ENCODE assay signal across 8 mouse cellular contexts in the genomic region with DNA sequence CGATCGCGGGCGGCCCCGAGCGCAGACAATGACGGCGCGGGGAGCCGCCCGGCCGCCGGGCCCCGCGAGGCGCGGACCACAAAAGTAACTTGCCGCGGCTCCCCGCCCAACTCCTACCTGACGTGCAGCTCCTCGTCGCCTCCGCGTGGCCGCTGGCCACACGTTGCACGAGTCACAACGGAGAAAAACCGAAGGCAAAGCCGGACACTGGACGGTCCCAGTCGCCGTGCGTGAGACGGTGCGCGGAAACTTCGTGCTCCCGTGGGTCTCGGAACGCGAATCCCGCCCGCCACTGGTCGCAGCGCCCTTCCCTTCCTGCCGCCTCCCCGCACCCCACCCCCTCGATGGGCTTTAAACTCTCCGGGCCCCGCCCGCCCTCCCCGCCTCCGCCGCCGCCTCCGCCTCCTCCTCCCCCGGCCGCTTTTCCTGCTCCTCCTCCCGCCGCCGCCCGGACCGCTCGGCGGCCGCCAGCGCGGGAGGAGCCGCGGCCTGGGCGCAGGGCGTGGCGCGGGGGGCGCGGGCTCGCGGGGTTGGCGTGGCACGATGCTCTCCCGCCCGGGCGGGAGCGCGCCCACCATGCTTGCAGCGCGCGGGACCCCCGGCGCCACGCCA. TPM values are rescaled to one million over a fixed set of nuclear protein-coding genes. Genes with fewer than 3 reads are reported as not detected.
DNase-seq lines count a peak whose midpoint lies in the region; ATAC-seq and TF ChIP-seq lines count a peak whose summit lies in the region.

No protein-coding gene starts in this region.

- ATAC-seq in hindbrain, embryonic 16.5 days, result peak; percentile 55; the same call in 1 of the 2 replicates
- peak; percentile 80 for ATAC-seq in liver, embryonic 12.5 days
- peak; percentile 45; the same call in 1 of the 2 replicates for ATAC-seq in midbrain, postnatal 0 days (ENCODE audit: low FRiP score)
- ATAC-seq in CD4-positive, CD25-positive, alpha-beta regulatory T cell, adult 4 months, result no peak

- peak; percentile 75 for DNase-seq in gastrocnemius, postnatal 14 days
- DNase-seq in midbrain, postnatal 0 days (ENCODE audit: low spot score), result no peak
- no peak for DNase-seq in thymus, adult 18-20 months

- intact Hi-C loops in gastrocnemius, postnatal 14 days (cut with DNase I; ENCODE audit: low total_unique reads), result no loop called here

- TF ChIP-seq CTCF in E14TG2a.4 (conservative IDR thresholded peaks at IDR 0.05; ENCODE audit: low read length), result no peak
- no peak for TF ChIP-seq CTCF in bone marrow macrophage, adult 2 months (IDR thresholded peaks at IDR 0.05; ENCODE audit: low read depth, low read length)
- TF ChIP-seq CTCF in midbrain, postnatal 0 days (IDR thresholded peaks at IDR 0.05), result no peak

- peak overlapping the region; percentile 63 for H3K9ac ChIP-seq in hindbrain, embryonic 16.5 days (ENCODE audit: low read depth, low read length)
- peak overlapping the region; percentile 82 for H3K9ac ChIP-seq in liver, embryonic 12.5 days
- H3K9ac ChIP-seq in midbrain, postnatal 0 days (replicated peaks; ENCODE audit: low read length, poor library complexity, severe bottlenecking), result peak overlapping the region; percentile 24; the same call in 1 of the 2 replicates

- no peak for TF ChIP-seq POLR2A in bone marrow macrophage, adult 2 months (IDR thresholded peaks at IDR 0.05; ENCODE audit: borderline replicate concordance, low read depth, low read length)

- H3K27ac ChIP-seq in bone marrow macrophage, adult 2 months (ENCODE audit: insufficient read depth, low read depth, low read length), result no peak overlapping the region
- peak overlapping the region; percentile 71; the same call in 1 of the 2 replicates for H3K27ac ChIP-seq in hindbrain, embryonic 16.5 days (ENCODE audit: low read depth, low read length)
- H3K27ac ChIP-seq in liver, embryonic 12.5 days, result peak overlapping the region; percentile 84
- no peak overlapping the region for H3K27ac ChIP-seq in midbrain, postnatal 0 days (ENCODE audit: low read depth, low read length)

- no peaks in the 10 kb centered on the region for H3K36me3 ChIP-seq in E14TG2a.4 (ENCODE audit: insufficient read depth, low read length)
- no peaks in the 10 kb centered on the region for H3K36me3 ChIP-seq in hindbrain, embryonic 16.5 days (ENCODE audit: control insufficient read depth, insufficient read depth, low read length)
- no peaks in the 10 kb centered on the region; the same call in 1 of the 2 replicates for H3K36me3 ChIP-seq in liver, embryonic 12.5 days
- H3K36me3 ChIP-seq in midbrain, postnatal 0 days (ENCODE audit: insufficient read depth, low read length), result no peaks in the 10 kb centered on the region

- H3K4me2 ChIP-seq in hindbrain, embryonic 16.5 days (ENCODE audit: low read length), result peak overlapping the region; percentile 63
- H3K4me2 ChIP-seq in liver, embryonic 12.5 days, result peak overlapping the region; percentile 75
- H3K4me2 ChIP-seq in midbrain, postnatal 0 days (ENCODE audit: low read depth, low read length, poor library complexity, severe bottlenecking), result peak overlapping the region; percentile 60

- H3K4me1 ChIP-seq in E14TG2a.4 (replicated peaks; ENCODE audit: low read depth, low read length), result peaks cover 7% of the 10 kb centered on the region; the same call in 1 of the 2 replicates
- no peaks in the 10 kb centered on the region for H3K4me1 ChIP-seq in bone marrow macrophage, adult 2 months (ENCODE audit: control insufficient read depth, insufficient read depth, low read length)
- peaks cover 14% of the 10 kb centered on the region for H3K4me1 ChIP-seq in hindbrain, embryonic 16.5 days (ENCODE audit: control insufficient read depth, insufficient read depth, low read depth, low read length)
- H3K4me1 ChIP-seq in liver, embryonic 12.5 days, result peaks cover 30% of the 10 kb centered on the region
- no peaks in the 10 kb centered on the region; the same call in 1 of the 2 replicates for H3K4me1 ChIP-seq in midbrain, postnatal 0 days (ENCODE audit: insufficient read depth, low read length)

- H3K4me3 ChIP-seq in E14TG2a.4 (replicated peaks; ENCODE audit: low read length), result peak overlapping the region; percentile 76
- H3K4me3 ChIP-seq in bone marrow macrophage, adult 2 months (ENCODE audit: insufficient read depth, low read length), result peak overlapping the region; percentile 26; the same call in 1 of the 2 replicates
- H3K4me3 ChIP-seq in hindbrain, embryonic 16.5 days (ENCODE audit: low read length), result peak overlapping the region; percentile 49
- H3K4me3 ChIP-seq in liver, embryonic 12.5 days, result peak overlapping the region; percentile 73
- H3K4me3 ChIP-seq in midbrain, postnatal 0 days (ENCODE audit: low read depth, low read length), result peak overlapping the region; percentile 43

- H3K9me3 ChIP-seq in E14TG2a.4 (ENCODE audit: low read length), result no peaks in the 10 kb centered on the region; the same call in 1 of the 2 replicates
- H3K9me3 ChIP-seq in hindbrain, embryonic 16.5 days (ENCODE audit: control insufficient read depth, low read length), result no peaks in the 10 kb centered on the region
- H3K9me3 ChIP-seq in liver, embryonic 12.5 days (replicated peaks), result no peaks in the 10 kb centered on the region
- H3K9me3 ChIP-seq in midbrain, postnatal 0 days (ENCODE audit: low read length), result no peaks in the 10 kb centered on the region

- peaks cover 89% of the 10 kb centered on the region for H3K27me3 ChIP-seq in E14TG2a.4 (ENCODE audit: insufficient read depth, low read length)
- H3K27me3 ChIP-seq in hindbrain, embryonic 16.5 days (replicated peaks; ENCODE audit: control insufficient read depth, insufficient read depth, low read length), result peaks cover 73% of the 10 kb centered on the region
- H3K27me3 ChIP-seq in liver, embryonic 12.5 days (replicated peaks), result peaks cover 94% of the 10 kb centered on the region
- H3K27me3 ChIP-seq in midbrain, postnatal 0 days (ENCODE audit: insufficient read depth, low read length), result peaks cover 74% of the 10 kb centered on the region

- WGBS in hindbrain, embryonic 16.5 days, result under 1% methylated on average over 57 of the region's 93 CpGs
- 4% methylated on average over 57 of the region's 93 CpGs for WGBS in liver, embryonic 12.5 days (ENCODE audit: insufficient replicate concordance)
- under 1% methylated on average over 61 of the region's 93 CpGs for WGBS in midbrain, postnatal 0 days

RNA-seq across cellular contexts. Expression of gene Grb10, which starts 1.3 kb away (rescaled TPM):
- 0.69 and 0.74 TPM in 2 replicates for polyA plus RNA-seq in bone marrow macrophage, adult 2 months (2012; ENCODE audit: insufficient read depth, insufficient read length, missing spikeins)
- total RNA-seq in gastrocnemius, postnatal 14 days (2021), result 100 to 1,000 TPM; 245 to 266 TPM
- 72.7 and 102 TPM in 2 replicates for polyA plus RNA-seq in hindbrain, embryonic 16.5 days (2015; fragmentation: Nextera tagmentation; extraction: Ambion mirVana)
- polyA plus RNA-seq in liver, embryonic 12.5 days (2016; fragmentation: Nextera tagmentation; extraction: Ambion mirVana), result 206 and 211 TPM in 2 replicates
- total RNA-seq in midbrain, postnatal 0 days (2014; rRNA removed), result 94.0 and 110 TPM in 2 replicates
- polyA plus RNA-seq in midbrain, postnatal 0 days (2015; fragmentation: Nextera tagmentation; extraction: Ambion mirVana), result 43.9 and 44.0 TPM in 2 replicates
- under 1 TPM in 1 of 2 experiments, not detected in 1; 0.20 TPM for polyA plus RNA-seq in CD4-positive, CD25-positive, alpha-beta regulatory T cell, adult 4 months (2017; shearing (Covaris generic))

Comparison
In these comparisons a context has a peak if more than half of its experiments do, and no peak if none do; other contexts are left out.
1. H3K4me3 ChIP-seq: peak in every context shown above with its lines; median percentile 76 in E14TG2a.4; 73 in liver, embryonic 12.5 days; 49 in hindbrain, embryonic 16.5 days; 43 in midbrain, postnatal 0 days; 26 in bone marrow macrophage, adult 2 months.
2. H3K27ac ChIP-seq: peak in hindbrain, embryonic 16.5 days (single experiment) and liver, embryonic 12.5 days (single experiment); none in bone marrow macrophage, adult 2 months (single experiment) and midbrain, postnatal 0 days (single experiment).
3. H3K9ac ChIP-seq: peak in every context shown above with its lines; median percentile 82 in liver, embryonic 12.5 days; 63 in hindbrain, embryonic 16.5 days; 24 in midbrain, postnatal 0 days.
4. RNA of gene Grb10, which starts 1.3 kb away (polyA plus RNA-seq): 206 to 211 TPM in liver, embryonic 12.5 days, 72.7 to 102 TPM in hindbrain, embryonic 16.5 days and 43.9 to 44.0 TPM in midbrain, postnatal 0 days; 0.69 to 0.74 TPM in bone marrow macrophage, adult 2 months and 0.20 TPM in CD4-positive, CD25-positive, alpha-beta regulatory T cell, adult 4 months; every median in the first group is over 10 times any median in the second.
5. Peak in every context shown above with its lines, with median percentiles within 50 percentile points of each other: H3K4me2 ChIP-seq.